Mouse (Mus musculus): ENCODE measurements around the gene Sucnr1. TPM values are rescaled to one million over a fixed set of nuclear protein-coding genes. Genes with fewer than 3 reads are reported as not detected.
"Not testable (repeated sequence)": the region's sequence is repeated elsewhere in the genome, so short reads cannot be mapped to it uniquely, and the experiment has no call there.

The Sucnr1 gene
- not detected for total RNA-seq (2021)

DNA sequence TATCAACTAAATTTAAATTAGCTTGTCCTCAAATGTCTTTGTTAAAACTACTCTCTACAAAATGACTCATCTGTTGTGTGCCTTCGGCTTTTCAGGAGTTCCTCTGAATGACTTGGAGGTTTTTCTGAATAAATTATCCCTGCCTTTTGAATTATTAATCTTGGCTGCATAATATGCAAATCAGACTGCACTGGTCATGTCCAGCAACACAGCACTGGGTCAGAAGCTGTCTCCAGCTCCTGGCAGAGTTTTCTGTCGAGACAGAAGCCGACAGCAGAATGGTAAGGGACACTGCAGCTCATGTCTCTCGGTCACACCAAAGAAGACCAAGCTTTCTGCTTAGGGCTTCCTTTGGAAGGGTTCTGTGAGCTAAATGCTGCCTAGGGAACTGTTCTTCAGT is at the start of gene Sucnr1:
Sucnr1 (plus strand) TSS at position 222 of the 400 bp plus-strand sequence.
- DNase-seq (ENCODE audit: low spot score in 2 of 2): no peak
- intact Hi-C loops (cut with DNase I): no loop called here

DNA sequence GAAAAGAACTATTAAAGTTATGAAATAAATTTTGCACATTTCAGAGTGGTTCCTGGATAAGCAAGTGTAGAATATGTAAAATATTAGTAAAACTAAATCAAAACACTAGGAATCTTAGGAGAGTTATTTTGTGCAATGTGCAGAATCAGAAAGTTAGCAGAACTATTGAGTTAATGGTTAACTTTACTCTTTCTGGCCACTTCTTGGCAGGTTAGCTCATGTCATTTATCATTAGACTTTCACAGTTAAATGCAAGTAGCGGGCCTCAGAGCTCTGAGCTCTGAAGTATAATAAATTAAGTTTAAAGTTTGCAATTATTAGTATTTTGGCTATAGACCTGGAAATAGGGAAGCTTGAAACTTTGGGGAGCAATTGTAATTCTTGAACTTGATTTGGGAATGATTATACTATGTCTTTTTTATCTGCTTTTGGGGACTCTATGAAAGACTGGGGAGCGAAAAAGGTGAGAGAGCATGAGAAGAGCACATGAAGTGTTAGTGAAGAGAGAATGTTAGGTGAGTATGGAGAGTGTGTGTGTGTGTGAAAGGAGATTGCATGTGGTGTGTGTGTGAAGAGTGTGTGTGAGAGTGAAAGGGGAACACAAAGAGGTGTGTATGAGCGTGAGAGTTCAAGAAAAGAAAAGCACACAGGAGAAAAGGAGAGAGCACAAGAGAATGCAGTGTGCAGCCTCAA is 35.3 kb upstream of the Sucnr1 start:
- no peak for DNase-seq (ENCODE audit: low spot score in 2 of 2)
- intact Hi-C loops (cut with DNase I): no loop called here

DNA sequence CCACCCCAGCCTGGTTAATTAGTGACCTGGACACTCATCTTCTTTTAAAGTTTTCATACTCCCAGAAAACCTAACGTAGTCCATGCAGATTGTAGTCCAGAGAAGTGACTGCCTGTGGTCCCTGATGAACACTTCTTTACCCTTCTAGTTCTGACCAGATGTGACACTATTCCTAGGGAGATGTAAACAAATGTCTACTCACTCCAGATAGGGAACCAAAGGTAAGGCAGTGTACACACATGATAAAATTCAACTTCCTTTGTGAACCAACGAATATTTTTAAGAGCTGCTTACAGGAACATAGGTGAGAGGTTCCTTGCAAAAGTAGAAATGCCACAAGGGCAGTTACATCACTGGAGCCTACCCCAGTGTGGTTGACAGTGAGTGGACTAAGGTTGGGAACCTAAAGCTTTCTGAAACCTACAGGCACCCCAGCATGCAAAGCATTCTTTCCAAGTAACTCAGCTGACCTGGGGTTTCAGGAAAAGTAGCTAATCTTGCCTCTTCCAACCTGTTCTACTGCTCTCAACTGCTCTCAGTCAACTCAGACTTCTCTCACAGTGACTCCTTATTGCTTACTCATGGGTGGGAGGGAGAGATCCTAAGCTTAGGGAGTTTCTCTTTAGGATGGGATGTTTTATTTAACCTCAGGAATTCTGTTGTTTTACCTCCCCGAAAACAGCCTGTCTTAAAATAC is 28.3 kb upstream of the Sucnr1 start:
- no peak for DNase-seq (ENCODE audit: low spot score in 2 of 2)
- intact Hi-C loops (cut with DNase I): no loop called here

DNA sequence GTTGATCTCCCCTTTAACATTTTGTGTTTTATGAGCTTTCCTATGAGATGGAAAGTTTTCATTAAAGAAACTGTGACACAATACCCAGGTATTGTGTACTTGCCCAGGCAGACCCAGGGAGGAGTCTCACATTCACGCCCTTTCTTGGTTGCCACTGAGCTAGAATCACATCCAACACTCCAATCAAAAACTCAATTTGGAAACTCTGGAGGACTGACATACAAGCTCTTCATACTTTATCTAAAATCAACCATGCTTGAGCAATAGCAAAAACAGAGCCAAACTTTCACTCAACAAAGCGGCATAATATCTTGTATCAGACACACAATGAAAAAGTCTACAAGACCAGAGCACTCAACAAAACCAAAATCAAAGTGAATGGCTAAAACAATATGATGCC is 27.7 kb upstream of the Sucnr1 start:
- intact Hi-C loops (cut with DNase I): no loop called here

DNA sequence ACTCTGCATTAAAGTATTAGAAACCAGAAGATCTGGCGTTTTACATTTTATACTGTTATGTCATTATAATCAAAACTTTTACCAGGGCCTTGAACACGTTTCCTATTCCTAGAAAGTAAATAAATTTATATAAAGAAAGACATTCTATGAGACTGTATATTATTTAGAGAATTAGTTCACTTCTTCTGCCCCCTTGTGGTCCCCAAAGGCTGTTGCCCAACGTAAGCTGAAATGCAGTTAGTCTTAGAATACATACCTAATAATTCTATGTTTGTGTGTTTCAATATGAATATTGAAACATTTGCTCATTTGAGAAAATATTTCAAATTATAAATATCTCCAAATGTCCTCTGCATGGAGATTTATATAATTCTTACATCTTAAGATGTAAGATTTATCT is 25.2 kb upstream of the Sucnr1 start:
- DNase-seq (ENCODE audit: low spot score in 2 of 2): no peak
- intact Hi-C loops (cut with DNase I): loop anchor here (2.0 to 5.0 kb wide), 2 partner anchors 184 to 736 kb away; no protein-coding TSS in a partner anchor

More for the DNA sequence above, 27.7 kb upstream of the Sucnr1 start:
- no peak for DNase-seq (ENCODE audit: low spot score in 2 of 2)

DNA sequence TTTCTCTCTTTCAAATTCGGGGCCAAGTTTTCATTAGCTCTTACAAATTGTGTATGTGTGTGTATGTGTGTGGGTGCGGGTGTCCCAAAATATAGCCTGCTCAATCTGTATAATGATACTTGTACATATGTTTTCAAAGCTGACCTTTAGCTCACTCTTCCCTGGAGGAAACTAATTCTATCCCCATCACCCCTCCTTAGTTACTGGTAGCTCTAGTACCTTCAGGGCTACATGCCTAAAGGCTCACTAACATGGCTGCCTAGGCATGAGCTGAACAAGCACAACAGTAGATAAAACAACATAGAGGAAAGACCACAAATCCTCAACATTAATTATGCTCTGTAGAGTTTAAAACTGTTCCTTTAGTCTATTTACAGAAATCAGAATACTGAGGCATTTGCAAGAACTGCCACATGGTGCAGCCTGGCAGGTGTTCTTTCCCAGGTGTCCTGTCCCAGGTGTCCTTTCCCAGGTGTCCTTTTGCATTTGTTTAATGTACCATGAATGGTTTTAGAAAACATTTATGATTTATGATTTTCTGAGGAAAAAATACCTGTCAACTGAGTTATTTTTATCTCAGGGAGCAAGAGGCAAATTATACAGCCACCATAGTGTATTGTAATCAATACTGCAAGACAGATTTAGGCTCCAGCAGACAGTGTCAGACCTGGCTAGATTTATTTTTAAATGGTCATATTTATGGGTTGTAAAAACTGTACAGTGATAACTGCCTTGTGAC is 24.4 kb upstream of the Sucnr1 start:
- intact Hi-C loops (cut with DNase I): loop anchor here (2.0 to 5.0 kb wide), 2 partner anchors 185 to 736 kb away; no protein-coding TSS in a partner anchor

DNA sequence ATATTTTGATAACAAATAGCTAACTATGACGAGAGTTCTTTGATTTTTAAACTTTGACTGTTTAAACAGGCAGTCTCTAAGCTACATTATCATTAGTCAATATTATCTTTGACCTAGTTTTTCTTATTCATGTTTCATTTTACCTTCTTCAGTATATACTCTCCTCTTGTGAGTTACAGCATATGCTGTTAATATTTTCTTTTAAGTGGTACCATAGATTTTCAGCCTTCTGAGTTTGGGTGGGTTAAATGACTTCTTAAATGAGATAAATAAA is 23.9 kb upstream of the Sucnr1 start:
- intact Hi-C loops (cut with DNase I): loop anchor here (2.0 to 5.0 kb wide), 2 partner anchors 185 to 737 kb away; no protein-coding TSS in a partner anchor
- DNase-seq (ENCODE audit: low spot score in 2 of 2): no peak

More for the DNA sequence above, 24.4 kb upstream of the Sucnr1 start:
- DNase-seq (ENCODE audit: low spot score in 2 of 2): no peak

DNA sequence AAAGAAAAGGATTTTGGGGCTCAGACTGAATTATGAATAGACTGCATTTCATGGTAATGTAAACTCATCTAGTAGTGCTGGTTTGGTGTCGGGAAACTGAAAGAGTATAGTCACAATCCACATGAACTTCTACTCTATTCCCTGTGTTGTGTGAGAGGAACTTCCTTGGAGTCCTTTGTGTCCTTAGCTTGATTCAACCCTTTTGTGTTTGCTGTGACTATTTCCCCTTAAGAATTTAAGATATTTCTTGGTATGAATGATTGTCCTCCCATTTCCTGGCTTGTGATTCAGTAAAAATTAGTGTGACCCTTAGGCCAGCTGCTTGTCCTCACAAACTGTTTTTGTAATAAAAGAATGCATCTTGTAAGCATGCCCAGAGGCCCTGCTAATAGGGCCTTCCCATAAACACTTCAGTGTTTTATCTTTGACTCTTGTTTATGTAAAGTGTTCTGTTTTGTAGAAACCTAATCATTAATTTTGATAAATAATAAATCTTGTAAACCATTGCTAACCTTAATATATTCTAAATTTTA is 2.7 kb upstream of the Sucnr1 start:
- intact Hi-C loops (cut with DNase I): no loop called here
- no peak for DNase-seq (ENCODE audit: low spot score in 2 of 2)

DNA sequence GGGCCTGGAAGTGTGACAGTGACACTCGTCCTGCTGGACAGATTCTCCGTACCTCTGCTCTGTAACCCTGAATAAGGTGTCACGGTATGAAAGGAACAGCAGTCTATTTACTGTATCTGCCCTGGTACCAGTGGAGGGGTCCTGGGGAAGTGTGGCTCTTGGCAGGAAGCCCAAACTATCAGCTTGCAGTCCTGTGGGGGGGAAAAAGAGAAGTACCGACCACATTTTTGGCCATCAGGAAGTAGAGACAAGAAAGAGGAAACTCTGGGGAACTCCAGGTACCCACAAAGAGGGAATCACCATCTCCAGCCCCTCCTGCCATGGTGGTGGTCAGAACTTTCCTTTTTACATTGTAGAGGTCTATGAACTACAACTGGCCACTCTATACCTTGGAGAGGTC is 1.1 kb upstream of the Sucnr1 start:
- intact Hi-C loops (cut with DNase I): no loop called here
- no peak for DNase-seq (ENCODE audit: low spot score in 2 of 2)

DNA sequence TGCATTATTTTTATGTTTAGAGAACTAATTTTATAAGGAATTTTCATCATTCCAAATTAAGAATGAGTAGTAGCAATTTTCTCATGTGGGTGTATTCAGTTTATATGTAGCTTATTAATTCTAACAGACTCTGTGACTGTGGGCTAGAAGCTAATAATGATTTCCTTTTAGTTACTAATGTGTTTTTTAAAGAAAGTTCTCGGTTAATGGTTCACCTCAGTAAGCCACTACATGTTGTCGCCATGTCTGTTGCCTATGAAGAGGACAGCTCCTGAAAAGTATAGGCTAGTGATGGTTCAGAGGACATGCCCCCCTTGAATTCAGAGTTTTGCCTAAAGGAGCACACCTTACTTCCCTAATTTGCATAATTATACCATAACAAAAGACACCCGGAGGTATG is 1.1 kb downstream of the Sucnr1 start:
- DNase-seq (ENCODE audit: low spot score in 2 of 2): no peak
- intact Hi-C loops (cut with DNase I): no loop called here

DNA sequence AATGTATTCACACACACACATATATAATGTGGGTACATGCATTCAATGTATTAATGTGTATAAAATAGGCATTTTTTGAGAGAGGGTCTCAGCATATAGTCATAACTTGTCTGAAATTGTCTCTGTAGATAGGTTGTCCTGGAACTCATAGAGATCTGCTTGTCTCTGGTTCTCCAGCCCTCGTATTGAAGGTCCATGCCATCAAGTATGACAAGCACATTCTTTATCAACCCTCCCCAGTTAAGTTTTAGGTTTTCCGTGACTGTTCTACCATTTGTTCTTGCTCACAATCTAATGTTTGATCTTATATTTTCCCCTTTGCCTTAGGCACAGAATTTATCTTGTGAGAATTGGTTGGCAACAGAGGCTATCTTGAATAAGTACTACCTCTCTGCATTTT is 4.1 kb downstream of the Sucnr1 start:
- intact Hi-C loops (cut with DNase I): no loop called here
- no peak for DNase-seq (ENCODE audit: low spot score in 2 of 2)

DNA sequence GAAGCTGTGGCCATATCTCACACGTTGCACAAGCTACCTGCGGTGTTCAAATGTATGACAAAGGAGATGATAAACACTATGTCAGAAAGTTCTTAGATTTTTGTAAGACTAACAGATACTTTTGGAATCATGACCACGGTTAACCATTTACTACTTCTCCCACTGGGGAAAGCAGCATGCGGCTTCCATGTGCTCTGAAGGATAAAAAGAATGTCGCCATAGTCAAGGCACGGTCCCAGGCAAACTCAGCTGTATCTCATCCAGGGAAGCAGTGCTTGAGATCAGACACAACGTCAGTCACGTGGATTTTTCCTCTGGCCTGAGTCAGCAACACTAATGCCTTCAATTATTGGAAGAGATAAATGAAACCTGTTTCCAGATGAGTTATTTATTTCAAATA is 9.7 kb downstream of the Sucnr1 start:
- DNase-seq (ENCODE audit: low spot score in 2 of 2): no peak
- intact Hi-C loops (cut with DNase I): no loop called here

DNA sequence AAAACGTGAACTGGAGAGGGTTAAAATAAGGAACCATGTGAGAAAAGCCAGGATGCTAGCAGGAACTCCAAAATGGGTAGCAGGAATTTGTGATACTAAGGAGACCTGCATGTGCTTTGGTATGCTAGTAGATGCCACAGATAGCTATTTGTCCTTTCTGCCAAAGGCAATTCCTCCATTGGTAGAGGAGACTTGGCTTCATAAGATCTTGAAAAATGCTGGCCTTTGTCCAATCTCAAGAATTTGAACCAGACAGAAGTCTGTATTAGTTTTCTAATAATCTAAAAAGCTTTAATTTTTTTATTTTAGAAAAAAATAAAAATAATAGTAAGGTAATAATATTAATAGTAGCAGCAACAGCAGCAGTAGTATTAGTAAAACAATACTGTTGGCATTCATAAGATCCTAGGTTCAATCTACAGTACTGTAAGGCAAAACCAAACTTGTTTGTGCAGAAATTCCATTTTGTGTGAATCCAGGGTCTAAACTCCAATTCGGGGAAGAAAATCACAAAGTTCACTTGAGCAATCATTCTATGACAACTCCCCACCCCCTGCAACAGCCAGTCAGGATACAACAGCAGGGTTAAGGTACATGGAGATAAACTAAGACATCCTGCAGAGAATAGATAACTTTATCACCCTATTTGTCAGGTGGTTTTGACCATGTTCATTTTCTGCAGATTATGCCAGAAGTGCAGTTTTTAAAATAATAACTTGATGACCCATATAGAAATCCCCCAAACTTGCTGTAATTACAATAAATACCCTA is 12.9 kb downstream of the Sucnr1 start:
- intact Hi-C loops (cut with DNase I): no loop called here
- no peak for DNase-seq (ENCODE audit: low spot score in 2 of 2)

DNA sequence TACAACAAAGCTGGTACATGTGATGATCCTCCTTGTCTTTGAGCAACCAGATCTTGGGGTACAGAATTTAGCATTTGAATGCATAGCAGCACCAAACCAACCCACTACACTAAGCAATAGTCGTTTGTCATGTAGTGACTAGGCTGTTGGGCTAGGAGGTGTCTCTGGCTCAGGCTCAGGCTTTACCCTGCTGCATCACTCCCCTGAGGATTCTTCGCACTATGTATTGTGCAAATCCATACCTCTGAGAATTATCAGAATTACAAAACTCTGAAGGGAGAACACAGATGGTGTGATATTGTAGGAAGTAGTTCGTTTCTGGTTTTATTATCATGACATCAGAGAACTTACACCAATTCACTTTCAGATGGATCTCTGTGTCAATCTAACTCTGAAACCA is 15.3 kb downstream of the Sucnr1 start:
- no peak for DNase-seq (ENCODE audit: low spot score in 2 of 2)
- intact Hi-C loops (cut with DNase I): no loop called here

DNA sequence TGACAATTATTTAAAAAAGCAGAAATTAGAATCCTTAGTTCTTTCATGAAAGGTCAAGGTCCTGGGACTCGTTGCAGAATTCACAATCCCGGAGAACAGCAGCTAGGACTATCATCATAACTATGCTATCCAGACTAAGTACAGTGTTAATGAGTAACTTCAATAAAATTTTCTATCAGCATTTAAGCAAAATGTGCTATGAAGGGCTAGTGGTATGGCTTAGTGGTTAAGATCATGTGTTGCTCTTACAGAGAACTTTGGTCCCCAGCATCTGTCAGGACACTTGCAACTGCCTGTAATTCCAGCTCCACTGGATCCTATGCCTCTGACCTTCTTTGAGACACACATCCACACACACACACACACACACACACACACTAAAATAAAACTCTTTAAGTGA is 15.8 kb downstream of the Sucnr1 start:
- intact Hi-C loops (cut with DNase I): no loop called here
- no peak for DNase-seq (ENCODE audit: low spot score in 2 of 2)

DNA sequence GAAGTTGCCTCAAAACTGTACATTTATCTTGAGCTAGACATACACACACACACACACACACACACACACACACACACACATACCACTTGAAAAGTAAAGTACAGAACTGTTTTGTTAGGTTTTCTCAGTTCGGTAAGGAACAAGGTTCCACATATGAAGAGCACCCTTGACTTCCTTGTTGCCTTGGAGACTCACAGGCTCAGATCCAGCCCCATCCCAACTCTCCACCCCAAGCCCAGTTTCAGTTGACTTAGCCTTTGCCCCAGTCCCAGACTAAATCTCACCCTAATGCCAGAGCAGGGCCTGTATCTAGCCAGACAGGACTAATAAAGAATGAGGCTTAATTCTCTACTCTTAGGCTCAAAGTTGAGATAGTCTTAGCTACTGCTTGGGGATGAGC is 16.9 kb downstream of the Sucnr1 start:
- no peak for DNase-seq (ENCODE audit: low spot score in 2 of 2)

DNA sequence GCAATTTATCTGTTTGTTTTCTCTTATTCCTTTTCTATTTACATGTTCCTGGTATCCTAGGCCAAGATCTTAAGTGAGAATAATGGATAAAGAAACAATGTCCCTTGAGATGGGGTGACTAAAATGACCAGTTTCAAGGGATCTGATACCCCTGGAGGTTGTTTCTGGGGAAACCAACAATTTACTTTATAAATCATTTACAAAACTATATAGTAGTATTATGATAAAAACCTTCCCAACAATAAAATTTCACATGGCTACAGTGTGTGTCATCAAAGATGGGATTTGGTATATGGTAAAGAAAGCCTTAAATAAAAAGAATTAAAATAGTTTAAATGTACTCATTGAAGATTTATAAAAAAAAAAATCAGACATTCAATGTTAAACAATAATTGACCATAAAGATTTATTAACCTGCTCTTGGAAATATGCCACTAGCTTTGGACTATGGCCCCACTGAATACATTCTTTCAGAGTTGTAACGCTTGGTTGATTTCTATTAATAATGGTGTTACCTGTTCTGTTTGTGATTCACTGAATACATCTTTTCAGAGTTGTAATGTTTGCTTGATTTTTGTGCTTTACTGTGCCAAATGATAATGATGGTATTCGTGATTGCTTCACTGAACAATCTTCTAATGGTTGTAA is 22.9 kb downstream of the Sucnr1 start:
- intact Hi-C loops (cut with DNase I): no loop called here

More for the DNA sequence above, 16.9 kb downstream of the Sucnr1 start:
- intact Hi-C loops (cut with DNase I): no loop called here

DNA sequence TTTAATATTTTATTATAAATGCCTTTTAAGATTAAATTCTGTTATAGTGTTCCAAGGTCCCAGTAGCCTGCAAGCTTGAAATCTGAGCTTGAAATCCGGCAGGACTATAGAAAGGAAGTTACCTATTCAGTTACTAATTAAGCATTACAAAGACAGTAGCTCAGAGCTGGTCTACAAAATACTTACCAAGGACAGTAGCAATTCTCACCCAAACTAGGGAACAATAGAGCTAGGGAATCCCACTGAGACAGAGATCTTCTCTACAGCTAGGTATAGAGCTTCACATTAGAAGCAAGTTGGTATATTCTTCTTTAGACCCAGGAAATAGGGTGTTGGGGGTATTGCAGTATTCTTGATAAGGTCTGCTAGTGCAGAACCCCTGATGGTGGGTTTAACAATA is 24.8 kb downstream of the Sucnr1 start:
- intact Hi-C loops (cut with DNase I); DNase-seq (ENCODE audit: low spot score in 2 of 2): not testable (repeated sequence)

More for the DNA sequence above, 22.9 kb downstream of the Sucnr1 start:
- no peak for DNase-seq (ENCODE audit: low spot score in 2 of 2)

DNA sequence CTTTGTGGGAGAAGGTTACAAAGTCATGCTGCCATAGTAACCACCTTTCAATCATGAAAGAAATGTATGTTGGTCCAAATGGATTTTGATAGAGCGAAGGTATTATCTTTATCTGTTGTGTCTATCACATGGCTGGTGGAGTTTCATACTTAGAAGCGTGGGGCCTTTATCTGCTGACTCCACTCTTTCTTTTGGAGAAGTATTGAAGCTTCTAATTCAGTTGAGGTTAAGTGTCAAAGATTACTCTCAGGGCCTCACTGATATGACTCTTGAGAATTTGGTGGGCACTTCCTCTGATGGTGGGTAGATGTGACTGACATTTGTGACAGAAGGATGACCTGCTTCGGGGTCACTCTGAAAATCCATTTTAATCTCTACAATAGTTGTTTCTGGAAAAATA is 26.1 kb downstream of the Sucnr1 start:
- DNase-seq (ENCODE audit: low spot score in 2 of 2): no peak
- intact Hi-C loops (cut with DNase I): no loop called here

All from left cerebral cortex, postnatal 36 days (tissue).